Mouse (Mus musculus): ENCODE measurements around the gene Camkv. TPM values are rescaled to one million over a fixed set of nuclear protein-coding genes. Genes with fewer than 3 reads are reported as not detected.

Gene Camkv
- polyA plus RNA-seq (2015; fragmentation: Nextera tagmentation; extraction: Ambion mirVana), result 2.0 and 2.2 TPM in 2 replicates

- Histone ChIP-seq H3K4me3 (ENCODE audit: low read length) (peak within 1 kb of the TSS; percentile 53), H3K27me3 (ENCODE audit: insufficient read depth, low read length) (peaks cover 12% of the 10 kb centered on the region), H3K9ac (replicated peaks; ENCODE audit: low read length) (peak within 1 kb of the TSS; percentile 58), H3K4me2 (replicated peaks; ENCODE audit: low read depth, low read length) (peak within 1 kb of the TSS; percentile 88), H3K27ac (ENCODE audit: low read length) (no peak within 1 kb of the TSS), H3K4me1 (ENCODE audit: insufficient read depth, low read length) (peaks cover 5% of the 10 kb centered on the region), H3K9me3 (ENCODE audit: low read length) (no peaks in the 10 kb centered on the region), H3K36me3 (ENCODE audit: insufficient read depth, low read length) (no peaks in the 10 kb centered on the region)
- whole genome bisulfite sequencing, result 16% methylated on average over 3 of the region's 3 CpGs
- ATAC-seq (ENCODE audit: low FRiP score, low TSS enrichment), result 0 out of 2 replicates have a peak, but pooled peaks have one; percentile 16
Observed at GRCm38 (mm10) chr9:107935374-107935773, at the start of gene Camkv. Camkv (plus strand) TSS chr9:107935674.

GRCm38 (mm10) chr9:107887804-107888266, 47.6 kb upstream of the Camkv start, which contains the start of gene Mon1a:
Mon1a (plus strand) TSS chr9:107888151.
- H3K36me3 ChIP-seq (ENCODE audit: insufficient read depth, low read length), result no peaks in the 10 kb centered on the region
- H3K4me2 ChIP-seq (replicated peaks; ENCODE audit: low read depth, low read length), result peak within 1 kb of the TSS; percentile 89
- H3K27me3 ChIP-seq (ENCODE audit: insufficient read depth, low read length), result peaks cover 2% of the 10 kb centered on the region; the same call in 1 of the 2 replicates
- H3K4me3 ChIP-seq (ENCODE audit: low read length), result peak within 1 kb of the TSS; percentile 85
- peak within 1 kb of the TSS; percentile 70; the same call in 1 of the 2 replicates for H3K27ac ChIP-seq (ENCODE audit: low read length)
- peak; percentile 98 for ATAC-seq (ENCODE audit: low FRiP score, low TSS enrichment)
- peak within 1 kb of the TSS; percentile 85 for H3K9ac ChIP-seq (replicated peaks; ENCODE audit: low read length)
- under 1% methylated on average over 28 of the region's 28 CpGs for WGBS
- H3K9me3 ChIP-seq (ENCODE audit: low read length), result no peaks in the 10 kb centered on the region
- H3K4me1 ChIP-seq (ENCODE audit: insufficient read depth, low read length), result peaks cover 6% of the 10 kb centered on the region

GRCm38 (mm10) chr9:107888267-107888850, 47.1 kb upstream of the Camkv start:
- Histone ChIP-seq H3K27ac (ENCODE audit: low read length) (peak overlapping the region; percentile 70; the same call in 1 of the 2 replicates), H3K9ac (replicated peaks; ENCODE audit: low read length) (peak overlapping the region; percentile 85), H3K4me3 (ENCODE audit: low read length) (peak overlapping the region; percentile 85), H3K36me3 (ENCODE audit: insufficient read depth, low read length) (no peaks in the 10 kb centered on the region), H3K9me3 (ENCODE audit: low read length) (no peaks in the 10 kb centered on the region), H3K4me2 (replicated peaks; ENCODE audit: low read depth, low read length) (peak overlapping the region; percentile 89), H3K27me3 (ENCODE audit: insufficient read depth, low read length) (peaks cover 2% of the 10 kb centered on the region; the same call in 1 of the 2 replicates), H3K4me1 (ENCODE audit: insufficient read depth, low read length) (peaks cover 6% of the 10 kb centered on the region)
- peak; percentile 85 for ATAC-seq (ENCODE audit: low FRiP score, low TSS enrichment)
- 0% methylated on average over 18 of the region's 18 CpGs for WGBS

- WGBS, result 85% methylated on average over 6 of the region's 6 CpGs
- Histone ChIP-seq H3K9ac (replicated peaks; ENCODE audit: low read length) (no peak overlapping the region), H3K4me1 (ENCODE audit: insufficient read depth, low read length) (peaks cover 6% of the 10 kb centered on the region), H3K27me3 (ENCODE audit: insufficient read depth, low read length) (peaks cover 2% of the 10 kb centered on the region; the same call in 1 of the 2 replicates), H3K9me3 (ENCODE audit: low read length) (no peaks in the 10 kb centered on the region), H3K27ac (ENCODE audit: low read length) (no peak overlapping the region), H3K36me3 (ENCODE audit: insufficient read depth, low read length) (no peaks in the 10 kb centered on the region), H3K4me3 (ENCODE audit: low read length) (no peak overlapping the region), H3K4me2 (replicated peaks; ENCODE audit: low read depth, low read length) (no peak overlapping the region)
- ATAC-seq (ENCODE audit: low FRiP score, low TSS enrichment), result no peak
Observed at GRCm38 (mm10) chr9:107890260-107890659, 45.2 kb upstream of the Camkv start.

GRCm38 (mm10) chr9:107891023-107891422, 44.5 kb upstream of the Camkv start:
- no peaks in the 10 kb centered on the region for H3K36me3 ChIP-seq (ENCODE audit: insufficient read depth, low read length)
- peaks cover 2% of the 10 kb centered on the region; the same call in 1 of the 2 replicates for H3K27me3 ChIP-seq (ENCODE audit: insufficient read depth, low read length)
- no peak for ATAC-seq (ENCODE audit: low FRiP score, low TSS enrichment)
- 96% methylated on average over 1 of the region's 1 CpGs for WGBS
- H3K27ac ChIP-seq (ENCODE audit: low read length), result no peak overlapping the region
- peaks cover 6% of the 10 kb centered on the region for H3K4me1 ChIP-seq (ENCODE audit: insufficient read depth, low read length)
- H3K4me3 ChIP-seq (ENCODE audit: low read length), result no peak overlapping the region
- no peaks in the 10 kb centered on the region for H3K9me3 ChIP-seq (ENCODE audit: low read length)
- H3K9ac ChIP-seq (replicated peaks; ENCODE audit: low read length), result no peak overlapping the region
- H3K4me2 ChIP-seq (replicated peaks; ENCODE audit: low read depth, low read length), result no peak overlapping the region

GRCm38 (mm10) chr9:107898563-107898962, 36.9 kb upstream of the Camkv start:
- Histone ChIP-seq H3K4me1 (ENCODE audit: insufficient read depth, low read length) (peaks cover 15% of the 10 kb centered on the region), H3K36me3 (ENCODE audit: insufficient read depth, low read length) (no peaks in the 10 kb centered on the region), H3K4me3 (ENCODE audit: low read length) (no peak overlapping the region), H3K9me3 (ENCODE audit: low read length) (no peaks in the 10 kb centered on the region), H3K9ac (replicated peaks; ENCODE audit: low read length) (no peak overlapping the region), H3K27ac (ENCODE audit: low read length) (no peak overlapping the region), H3K4me2 (replicated peaks; ENCODE audit: low read depth, low read length) (no peak overlapping the region), H3K27me3 (ENCODE audit: insufficient read depth, low read length) (peaks cover 9% of the 10 kb centered on the region)
- no peak for ATAC-seq (ENCODE audit: low FRiP score, low TSS enrichment)
- 92% methylated on average over 10 of the region's 10 CpGs for WGBS

- H3K27ac ChIP-seq (ENCODE audit: low read length), result no peak overlapping the region
- H3K27me3 ChIP-seq (ENCODE audit: insufficient read depth, low read length), result peaks cover 9% of the 10 kb centered on the region
- no peaks in the 10 kb centered on the region for H3K36me3 ChIP-seq (ENCODE audit: insufficient read depth, low read length)
- ATAC-seq (ENCODE audit: low FRiP score, low TSS enrichment), result no peak
- H3K4me2 ChIP-seq (replicated peaks; ENCODE audit: low read depth, low read length), result no peak overlapping the region
- peaks cover 16% of the 10 kb centered on the region for H3K4me1 ChIP-seq (ENCODE audit: insufficient read depth, low read length)
- H3K9ac ChIP-seq (replicated peaks; ENCODE audit: low read length), result no peak overlapping the region
- H3K9me3 ChIP-seq (ENCODE audit: low read length), result no peaks in the 10 kb centered on the region
- WGBS, result 73% methylated on average over 12 of the region's 12 CpGs
- H3K4me3 ChIP-seq (ENCODE audit: low read length), result no peak overlapping the region
Observed at GRCm38 (mm10) chr9:107899855-107900254, 35.6 kb upstream of the Camkv start.

GRCm38 (mm10) chr9:107900840-107901626, 34.4 kb upstream of the Camkv start:
- peak overlapping the region; percentile 59 for H3K9ac ChIP-seq (replicated peaks; ENCODE audit: low read length)
- H3K4me3 ChIP-seq (ENCODE audit: low read length), result peak overlapping the region; percentile 45
- H3K9me3 ChIP-seq (ENCODE audit: low read length), result no peaks in the 10 kb centered on the region
- H3K36me3 ChIP-seq (ENCODE audit: insufficient read depth, low read length), result no peaks in the 10 kb centered on the region
- H3K4me2 ChIP-seq (replicated peaks; ENCODE audit: low read depth, low read length), result peak overlapping the region; percentile 77
- 6% methylated on average over 44 of the region's 44 CpGs for WGBS
- H3K27ac ChIP-seq (ENCODE audit: low read length), result no peak overlapping the region
- peaks cover 9% of the 10 kb centered on the region for H3K27me3 ChIP-seq (ENCODE audit: insufficient read depth, low read length)
- H3K4me1 ChIP-seq (ENCODE audit: insufficient read depth, low read length), result peaks cover 25% of the 10 kb centered on the region
- ATAC-seq (ENCODE audit: low FRiP score, low TSS enrichment), result peak; percentile 56; the same call in 1 of the 2 replicates

- H3K4me1 ChIP-seq (ENCODE audit: insufficient read depth, low read length), result peaks cover 30% of the 10 kb centered on the region
- H3K9me3 ChIP-seq (ENCODE audit: low read length), result no peaks in the 10 kb centered on the region
- H3K27ac ChIP-seq (ENCODE audit: low read length), result no peak overlapping the region
- no peaks in the 10 kb centered on the region for H3K36me3 ChIP-seq (ENCODE audit: insufficient read depth, low read length)
- 12% methylated on average over 17 of the region's 17 CpGs for WGBS
- peak overlapping the region; percentile 77 for H3K4me2 ChIP-seq (replicated peaks; ENCODE audit: low read depth, low read length)
- ATAC-seq (ENCODE audit: low FRiP score, low TSS enrichment), result no peak
- H3K27me3 ChIP-seq (ENCODE audit: insufficient read depth, low read length), result peaks cover 9% of the 10 kb centered on the region
- H3K9ac ChIP-seq (replicated peaks; ENCODE audit: low read length), result peak overlapping the region; percentile 14; the same call in 1 of the 2 replicates
- H3K4me3 ChIP-seq (ENCODE audit: low read length), result peak overlapping the region; percentile 45
Observed at GRCm38 (mm10) chr9:107901627-107901914, 33.9 kb upstream of the Camkv start.
